Mouse (Mus musculus) ES-E14 (cell line): ENCODE data around the gene Slc25a39.

Experiments used
- CHD2 ChIP-seq: IDR thresholded peaks from 2 replicates; pipeline ENCODE4 v1.6.1; 2014; ENCODE audit warnings: mild to moderate bottlenecking, low read depth, low read length, inconsistent platforms
- HCFC1 ChIP-seq: IDR thresholded peaks from 2 replicates; pipeline ENCODE4 v1.6.1; 2012; ENCODE audit warnings: low read length, inconsistent platforms, borderline replicate concordance; ENCODE audit not compliant: insufficient read depth
- MAFK ChIP-seq: IDR thresholded peaks from 2 replicates; pipeline ENCODE4 v1.6.1; 2014; ENCODE audit warnings: mild to moderate bottlenecking, low read depth, low read length, inconsistent platforms; ENCODE audit not compliant: insufficient read depth
- ZC3H11A ChIP-seq: IDR thresholded peaks from 2 replicates; pipeline ENCODE4 v1.6.1; 2012; ENCODE audit warnings: low read depth, mild to moderate bottlenecking, inconsistent platforms, low read length, borderline replicate concordance
- ZNF384 ChIP-seq: IDR thresholded peaks from 2 replicates; pipeline ENCODE4 v1.6.1; 2012; ENCODE audit warnings: low read depth, low read length, inconsistent platforms

DNA sequence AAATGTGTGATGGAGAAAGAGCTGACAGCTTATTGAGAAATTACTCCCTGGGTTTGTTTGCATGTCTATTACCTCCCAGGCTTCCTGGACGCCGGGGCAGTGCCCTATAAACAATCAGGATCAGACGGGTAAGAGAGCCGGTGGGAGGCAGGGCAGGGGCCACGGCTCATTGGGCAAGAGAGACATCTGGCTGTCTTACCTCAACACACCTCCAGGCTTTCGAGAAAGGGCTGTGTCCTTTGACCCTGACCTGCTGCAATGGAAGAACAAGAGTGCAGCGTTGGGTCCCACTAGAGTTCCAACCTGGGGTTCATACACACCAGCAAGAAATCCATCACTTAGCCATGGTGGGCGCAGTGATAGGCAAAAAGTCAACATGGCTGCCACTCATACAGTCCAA lies 13.8 kb upstream of the Slc25a39 start:
- no peak for TF ChIP-seq ZC3H11A
- no peak for TF ChIP-seq ZNF384
- no peak for TF ChIP-seq MAFK
- no peak for TF ChIP-seq HCFC1
- no peak for TF ChIP-seq CHD2
